Mouse (Mus musculus) urinary bladder, postnatal 25 days (tissue): ENCODE data around the gene Kcns1.

Experiments
- DNase-seq: peaks from one replicate; pipeline ENCODE4 v3.0.0; 2022; ENCODE audit warnings: low spot score

Gene Kcns1

DNA sequence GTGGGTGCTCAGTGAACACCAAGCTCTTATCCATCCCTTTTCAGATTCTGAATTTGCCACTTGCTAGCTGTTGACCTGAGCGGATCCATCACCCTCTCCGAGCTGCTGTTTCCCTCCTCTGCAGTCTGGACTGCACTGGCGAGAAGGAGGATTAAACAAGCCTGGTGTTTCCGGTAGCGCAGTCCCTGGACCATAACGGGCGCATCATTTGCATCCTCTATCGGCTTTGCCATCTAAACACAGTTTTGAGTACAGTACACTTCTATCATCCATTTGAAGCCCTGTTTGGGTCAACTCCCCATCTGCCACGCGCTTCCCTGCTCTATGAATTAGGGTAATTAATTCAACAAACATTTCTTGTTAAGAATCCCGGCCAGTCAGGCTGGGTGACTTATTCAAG, 587 bp downstream of the Kcns1 start:
- DNase-seq = no peak

DNA sequence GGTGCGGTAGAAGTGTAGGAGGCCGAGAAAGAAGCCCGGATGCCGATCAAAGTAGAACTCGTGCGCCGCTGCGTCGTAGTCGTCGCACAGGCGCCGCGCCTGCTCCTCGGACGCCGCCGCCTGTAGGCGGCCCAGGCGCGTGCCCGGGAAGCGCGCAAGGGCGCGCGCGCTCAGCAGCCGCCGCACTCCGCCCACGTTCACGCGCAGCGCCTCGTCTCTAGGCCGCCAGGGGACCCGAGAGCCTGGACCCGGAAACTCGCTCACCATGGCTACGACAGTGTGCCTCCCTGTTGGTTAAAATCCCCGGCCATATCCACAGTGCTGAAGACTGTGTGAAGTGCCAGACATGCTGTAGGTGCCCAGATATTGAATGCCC, 2.4 kb downstream of the Kcns1 start:
- no peak for DNase-seq

DNA sequence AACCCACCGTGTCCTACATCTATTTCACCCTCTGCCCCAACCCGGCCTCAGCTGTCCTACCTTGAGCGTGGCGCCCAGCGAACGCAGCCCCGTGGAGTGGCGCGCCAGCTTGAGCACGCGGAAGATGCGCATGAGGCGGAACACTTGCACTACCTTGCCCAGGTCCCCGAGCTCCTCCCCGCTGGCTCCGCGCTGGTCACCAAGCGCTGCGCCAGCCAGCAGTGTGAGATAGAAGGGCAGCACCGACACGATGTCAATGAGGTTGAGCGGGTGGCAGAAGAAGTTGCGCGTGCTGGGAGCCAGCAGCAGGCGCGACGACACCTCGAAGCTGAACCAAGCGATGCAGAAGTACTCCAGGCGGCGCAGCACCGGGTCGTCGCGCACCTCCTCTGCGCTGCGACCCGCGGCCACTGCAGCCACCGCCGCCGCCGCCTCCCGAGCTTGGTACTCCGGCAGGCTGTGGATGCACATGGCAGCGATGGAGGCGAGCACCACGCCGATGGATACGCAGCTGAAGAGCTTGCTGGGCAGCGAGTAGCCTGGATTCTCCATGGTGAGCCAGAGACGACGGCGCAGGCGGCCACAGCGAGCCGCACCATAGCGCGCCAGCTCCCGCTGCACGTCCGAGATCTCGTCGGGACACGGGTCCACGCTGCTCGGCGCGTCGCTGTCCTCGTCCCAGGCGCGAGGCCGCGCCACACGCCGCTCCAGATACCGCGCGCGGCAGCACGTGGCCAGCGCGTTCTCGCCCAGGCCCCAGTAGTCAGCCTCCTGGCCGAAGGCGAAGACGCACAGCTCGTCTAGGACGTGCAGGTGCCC, 3.0 kb downstream of the Kcns1 start:
- DNase-seq = no peak

DNA sequence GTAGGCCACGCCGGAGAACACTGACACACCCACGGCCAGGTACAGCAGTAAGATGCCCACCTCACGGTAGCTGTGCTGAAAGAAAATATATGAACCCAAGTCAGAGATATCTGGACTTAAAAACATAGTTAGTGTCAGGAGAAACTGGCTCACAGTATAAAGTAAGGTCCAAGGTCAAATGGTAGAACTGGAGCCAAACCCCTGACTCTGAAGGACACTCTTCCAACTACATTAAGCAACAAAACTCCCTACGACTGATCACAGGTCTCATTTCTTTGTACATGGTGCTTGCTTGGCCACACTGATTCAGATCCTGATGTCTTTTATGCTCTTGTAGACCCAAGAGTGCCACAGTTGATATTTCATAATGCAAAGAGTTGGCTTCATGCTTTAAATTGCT, 6.0 kb downstream of the Kcns1 start:
- no peak for DNase-seq

DNA sequence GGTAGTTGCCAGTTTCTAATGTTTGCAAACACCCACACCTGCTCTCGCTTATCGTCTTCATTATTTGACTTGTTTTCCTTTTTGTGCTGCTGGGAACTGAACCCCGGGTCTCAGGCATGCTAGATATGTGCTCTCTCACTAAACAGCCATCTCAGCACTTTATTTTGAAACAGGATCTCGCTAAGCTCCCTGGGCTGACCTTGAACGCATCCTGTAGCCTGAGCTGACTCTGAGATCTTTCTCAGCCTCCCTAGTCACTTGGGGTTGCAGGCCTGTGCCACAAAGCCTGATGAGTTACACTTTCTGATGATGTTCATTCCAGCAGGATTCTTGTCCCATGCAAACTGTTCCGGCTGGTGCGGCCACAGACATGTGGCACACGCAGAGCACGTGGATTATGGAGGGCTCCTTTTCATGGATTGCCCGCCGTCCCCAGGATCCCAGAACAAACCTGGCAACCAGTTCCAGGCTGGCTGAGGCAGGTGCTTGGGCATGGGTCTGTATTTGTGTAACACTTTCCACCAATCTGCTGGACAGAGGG, 9.3 kb downstream of the Kcns1 start:
- no peak for DNase-seq

DNA sequence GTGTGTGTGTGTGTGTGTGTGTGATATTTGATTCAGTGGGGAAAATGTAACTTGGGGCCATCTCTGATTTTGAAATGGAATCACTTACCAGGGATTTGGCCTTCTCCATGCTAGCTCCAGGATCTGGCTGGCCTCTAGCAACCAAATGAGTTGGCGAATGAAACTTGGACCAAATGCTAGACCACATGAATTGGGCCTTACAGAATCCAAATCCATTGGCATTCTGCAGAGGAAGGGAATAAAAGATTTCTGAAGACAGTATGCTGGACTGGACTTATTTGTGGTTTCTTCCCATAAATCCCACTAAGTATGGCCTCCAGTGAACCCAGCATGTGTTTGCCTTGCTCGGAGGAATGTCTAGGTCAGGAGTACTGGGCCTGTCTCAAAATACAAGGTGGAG, 12.1 kb downstream of the Kcns1 start:
- no peak for DNase-seq

DNA sequence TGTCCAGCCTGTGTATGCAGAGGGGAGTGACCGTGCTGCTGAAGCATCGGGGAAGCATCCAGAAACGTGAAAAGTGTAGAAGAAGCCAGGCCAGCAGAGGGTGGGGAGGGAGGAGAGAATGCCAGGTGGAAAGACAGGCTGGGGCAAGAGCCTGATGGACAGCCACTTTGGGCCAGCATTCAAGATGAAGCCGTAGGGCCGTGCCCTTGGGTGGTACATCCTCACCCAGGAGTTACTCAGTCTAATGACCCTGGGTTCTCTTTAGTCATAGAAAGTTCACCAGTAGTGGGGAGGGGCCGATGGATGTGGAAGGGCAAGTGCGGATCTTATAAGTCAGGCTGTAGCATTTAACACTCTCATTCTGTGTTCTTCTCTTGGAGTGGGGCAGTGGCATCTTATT, 14.8 kb downstream of the Kcns1 start:
- DNase-seq = no peak

DNA sequence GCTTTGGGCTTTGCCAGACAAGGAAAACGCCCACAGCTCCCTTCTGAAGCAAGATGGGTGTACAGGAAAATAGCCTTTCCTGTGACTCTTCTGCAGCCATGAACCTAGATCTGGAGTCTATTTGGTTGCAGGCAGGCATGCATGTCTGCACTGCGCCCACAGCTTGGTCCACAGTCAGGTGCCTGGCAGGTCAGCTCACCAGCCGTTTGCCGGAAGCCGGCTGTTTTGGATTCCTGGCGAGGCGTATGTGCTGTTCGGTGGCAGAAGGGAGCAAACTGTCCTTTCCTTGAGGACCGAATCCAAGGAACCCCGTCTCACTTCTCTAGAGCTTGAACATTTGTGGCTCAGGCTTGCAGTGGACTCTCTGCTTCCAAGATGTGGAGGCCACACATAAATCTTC, 16.9 kb downstream of the Kcns1 start:
- DNase-seq = no peak

DNA sequence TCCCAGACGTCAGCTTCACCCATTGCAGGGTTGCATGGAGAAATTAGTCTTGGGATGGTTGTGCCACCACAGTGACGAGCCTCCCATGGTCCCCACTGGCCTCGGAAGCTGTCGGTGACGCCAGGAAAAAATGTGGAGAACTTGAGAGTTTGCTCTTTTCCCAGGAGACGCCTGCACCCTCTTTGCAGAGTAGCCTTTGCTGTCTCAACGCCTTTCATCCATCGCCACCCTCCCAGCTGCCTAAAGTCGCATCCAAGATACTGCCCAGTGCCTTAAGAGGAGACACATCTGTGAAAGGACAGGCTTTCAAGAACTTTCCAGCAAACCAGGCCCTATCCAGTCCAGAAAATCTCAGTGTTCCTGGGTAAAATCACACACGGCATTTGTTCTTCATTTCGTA, 18.6 kb downstream of the Kcns1 start:
- no peak for DNase-seq

DNA sequence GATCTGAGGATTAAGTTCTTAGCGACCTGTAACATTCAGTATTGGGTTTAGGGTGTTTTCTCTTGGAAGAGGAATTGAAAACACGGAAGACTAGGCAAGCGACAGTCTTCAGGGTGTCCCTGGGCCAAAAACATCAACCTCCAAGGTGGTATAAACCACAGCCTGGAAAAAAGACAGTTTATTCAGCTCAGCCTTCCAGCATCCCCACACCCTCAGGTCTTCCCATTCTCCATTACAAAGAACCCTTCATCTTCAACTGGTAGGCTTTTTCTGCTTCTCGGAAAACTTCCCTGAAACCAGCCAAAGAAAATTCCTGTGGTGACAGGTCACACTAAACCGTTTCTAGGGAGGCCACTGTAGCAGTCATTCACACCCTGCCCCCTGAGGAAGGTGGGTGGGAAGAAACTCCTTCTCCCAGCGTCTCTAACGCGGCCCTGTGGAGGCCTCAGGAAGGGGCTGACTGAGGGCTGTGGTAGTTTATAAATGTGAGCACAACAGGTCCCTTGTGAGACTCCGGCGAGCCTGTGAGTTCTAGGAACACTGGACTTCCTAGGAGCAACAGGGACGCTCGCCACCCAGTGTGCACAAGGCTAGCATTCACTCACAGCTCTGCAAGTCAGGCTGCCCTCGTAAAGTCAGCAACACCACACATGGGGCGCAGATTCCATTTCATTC, 20.7 kb downstream of the Kcns1 start:
- no peak for DNase-seq

DNA sequence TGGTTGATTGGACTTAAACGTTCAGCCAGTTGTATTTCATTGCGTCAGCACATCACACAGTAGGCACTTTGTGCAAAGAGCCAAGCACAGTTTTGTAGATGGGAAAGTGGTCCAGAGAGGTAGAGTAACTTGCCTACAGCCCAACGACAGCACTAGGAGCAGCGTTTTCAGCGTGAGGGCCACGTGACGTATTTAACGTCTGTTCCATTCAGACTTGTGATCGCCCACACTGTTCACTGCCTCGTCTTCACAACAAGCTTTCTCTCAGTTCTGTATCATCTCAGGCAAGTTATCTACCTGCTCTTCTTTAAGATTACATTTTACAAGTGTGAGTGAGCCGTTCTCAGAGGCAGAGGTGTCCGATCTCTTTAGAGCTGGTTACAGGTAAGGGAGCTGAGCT, 24.4 kb downstream of the Kcns1 start:
- no peak for DNase-seq

DNA sequence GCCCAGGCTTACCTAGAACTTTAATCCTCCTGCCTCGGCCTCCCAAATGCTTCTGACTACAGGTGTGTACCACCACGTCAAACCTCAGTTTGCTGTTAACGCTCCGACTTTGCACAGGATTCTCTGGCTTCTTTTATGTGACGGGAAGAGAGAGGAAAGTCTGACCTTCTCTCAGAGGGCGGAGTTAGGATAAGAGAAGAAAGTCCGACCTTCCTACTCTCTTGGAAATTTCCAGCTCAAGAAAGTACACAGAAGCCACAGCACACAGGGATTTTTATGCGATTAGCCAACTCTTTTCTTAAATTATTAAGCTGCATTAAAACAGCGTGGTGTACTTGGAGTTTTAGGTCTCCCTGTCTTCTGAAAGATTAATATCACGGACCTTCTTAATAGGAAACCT, 26.4 kb downstream of the Kcns1 start:
- DNase-seq = no peak

DNA sequence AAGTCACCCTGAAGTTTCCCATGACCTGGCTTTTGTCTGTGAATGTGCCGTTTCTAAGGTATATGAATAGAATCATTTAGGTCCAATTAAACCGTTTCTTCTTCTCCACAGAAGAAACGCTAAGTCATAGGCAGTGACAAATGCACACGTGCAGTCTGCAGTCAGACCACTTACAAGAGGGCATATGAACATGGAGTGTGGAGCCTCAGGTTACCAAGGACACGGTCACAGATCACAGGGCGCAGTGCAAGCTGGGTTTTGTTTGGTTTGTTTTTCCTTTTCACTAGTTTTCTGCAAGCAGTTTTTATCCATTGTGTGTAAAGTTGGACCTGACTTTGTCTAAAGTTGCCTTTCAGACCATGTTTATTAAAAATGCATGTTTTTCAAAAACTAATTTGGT, 26.9 kb downstream of the Kcns1 start:
- no peak for DNase-seq

DNA sequence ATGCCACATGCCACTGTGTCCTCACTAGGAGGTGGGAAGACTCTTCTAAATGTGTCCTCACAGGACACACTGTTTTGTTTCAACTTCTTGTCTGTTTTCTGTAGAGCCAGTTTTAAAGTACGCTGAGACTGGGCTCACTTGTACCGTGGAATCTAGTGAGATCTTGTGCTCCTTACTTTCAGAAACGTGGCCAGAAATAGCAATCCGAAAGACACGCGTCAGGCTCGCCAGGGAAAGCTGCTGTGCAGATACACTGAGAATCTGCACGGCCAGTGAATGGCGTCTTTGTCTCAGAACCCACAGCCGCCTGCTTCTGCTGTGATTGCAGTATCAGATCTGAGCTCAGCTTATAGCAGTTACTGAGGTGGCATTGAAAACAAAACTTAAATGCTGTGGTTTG, 28.9 kb downstream of the Kcns1 start:
- DNase-seq = no peak

DNA sequence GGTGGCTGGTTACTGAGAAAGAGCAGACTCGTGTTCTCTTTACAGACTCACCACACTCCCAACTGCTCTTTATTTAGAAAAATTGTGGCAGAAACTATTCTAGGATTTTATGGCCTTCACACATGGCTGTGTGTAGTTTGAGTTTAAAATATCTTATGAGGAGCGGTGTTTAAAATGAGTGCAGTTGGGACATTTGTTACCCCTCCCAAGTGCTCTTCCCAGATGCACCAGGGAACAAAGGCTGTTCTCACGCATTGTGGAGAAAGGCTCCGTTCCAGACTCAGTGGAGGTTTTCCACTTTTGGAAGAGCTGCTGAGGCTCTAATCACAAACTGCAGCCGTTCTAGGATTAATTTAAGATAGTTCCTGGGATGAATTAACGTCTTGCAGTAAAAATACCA, 33.2 kb downstream of the Kcns1 start:
- DNase-seq = no peak

DNA sequence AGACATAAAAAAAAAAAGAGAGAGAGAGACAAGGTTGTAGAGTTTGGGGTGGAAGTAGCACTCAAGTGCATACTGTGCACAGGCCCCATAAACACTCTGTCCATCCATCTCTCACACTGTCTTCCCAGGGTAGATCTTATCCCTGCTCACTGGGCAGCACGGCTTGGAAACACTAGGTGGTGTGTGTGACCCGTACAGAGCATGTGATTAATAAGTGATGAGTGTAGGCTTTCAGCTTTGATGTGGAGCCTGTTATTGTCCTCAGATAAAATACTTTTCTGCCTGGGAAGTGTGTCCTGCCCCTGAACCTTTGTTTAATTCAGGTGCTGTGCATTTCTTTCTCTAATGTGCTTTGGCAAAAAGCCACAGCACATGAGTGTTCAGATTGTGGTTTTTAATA, 34.5 kb downstream of the Kcns1 start:
- no peak for DNase-seq

DNA sequence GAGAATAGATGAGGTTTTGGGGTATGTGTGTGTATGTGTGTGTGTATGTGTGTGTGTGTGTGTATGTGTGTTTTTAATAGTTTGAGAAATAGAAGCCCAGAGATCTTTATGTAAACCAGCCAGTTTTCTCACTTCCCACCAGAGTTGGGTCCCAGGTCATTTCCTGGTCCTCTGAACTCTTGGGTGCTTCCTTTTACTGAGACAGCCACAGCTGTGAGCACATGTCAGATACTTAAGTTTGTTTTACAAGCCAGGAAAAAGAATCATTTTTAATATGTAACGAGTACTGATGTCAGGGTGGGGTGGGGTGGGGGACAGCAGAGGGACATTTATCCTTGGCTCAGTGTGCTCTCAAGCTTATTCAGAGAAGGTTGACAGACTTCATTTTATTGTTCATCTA, 35.5 kb downstream of the Kcns1 start:
- no peak for DNase-seq

DNA sequence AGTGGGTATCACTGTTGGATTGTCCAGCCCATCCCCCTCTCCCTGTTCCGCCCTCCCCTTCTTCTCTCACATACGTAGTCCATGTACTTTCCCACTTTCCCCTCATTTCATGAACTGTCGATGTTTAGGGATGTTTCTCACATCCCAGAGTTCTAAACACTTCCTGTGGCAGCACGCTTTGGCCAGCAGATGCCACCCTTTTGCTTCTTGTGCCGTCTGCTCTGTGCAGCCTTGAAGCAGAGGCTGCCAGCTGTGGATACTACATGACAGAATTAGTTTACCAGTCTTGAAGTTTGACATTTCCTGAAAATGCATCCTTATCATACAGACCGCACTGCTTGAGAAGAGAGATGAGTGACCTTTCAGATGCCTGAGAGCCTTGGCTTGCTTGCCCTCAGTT, 36.4 kb downstream of the Kcns1 start:
- DNase-seq = no peak

DNA sequence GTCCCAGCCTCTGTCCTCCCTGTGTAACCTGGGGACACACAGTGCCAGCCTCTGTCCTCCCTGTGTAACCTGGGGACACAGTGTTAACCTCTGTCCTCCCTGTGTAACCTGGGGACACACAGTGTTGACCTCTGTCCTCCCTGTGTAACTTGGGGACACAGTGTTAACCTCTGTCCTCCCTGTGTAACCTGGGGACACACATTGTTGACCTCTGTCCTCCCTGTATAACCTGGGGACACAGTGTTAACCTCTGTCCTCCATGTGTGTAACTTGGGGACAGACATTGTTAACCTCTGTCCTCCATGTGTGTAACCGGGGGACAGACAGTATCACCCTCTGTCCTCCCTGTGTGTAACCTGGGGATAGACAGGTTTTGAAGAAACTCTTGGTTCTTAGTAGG, 39.3 kb downstream of the Kcns1 start:
- no peak for DNase-seq

DNA sequence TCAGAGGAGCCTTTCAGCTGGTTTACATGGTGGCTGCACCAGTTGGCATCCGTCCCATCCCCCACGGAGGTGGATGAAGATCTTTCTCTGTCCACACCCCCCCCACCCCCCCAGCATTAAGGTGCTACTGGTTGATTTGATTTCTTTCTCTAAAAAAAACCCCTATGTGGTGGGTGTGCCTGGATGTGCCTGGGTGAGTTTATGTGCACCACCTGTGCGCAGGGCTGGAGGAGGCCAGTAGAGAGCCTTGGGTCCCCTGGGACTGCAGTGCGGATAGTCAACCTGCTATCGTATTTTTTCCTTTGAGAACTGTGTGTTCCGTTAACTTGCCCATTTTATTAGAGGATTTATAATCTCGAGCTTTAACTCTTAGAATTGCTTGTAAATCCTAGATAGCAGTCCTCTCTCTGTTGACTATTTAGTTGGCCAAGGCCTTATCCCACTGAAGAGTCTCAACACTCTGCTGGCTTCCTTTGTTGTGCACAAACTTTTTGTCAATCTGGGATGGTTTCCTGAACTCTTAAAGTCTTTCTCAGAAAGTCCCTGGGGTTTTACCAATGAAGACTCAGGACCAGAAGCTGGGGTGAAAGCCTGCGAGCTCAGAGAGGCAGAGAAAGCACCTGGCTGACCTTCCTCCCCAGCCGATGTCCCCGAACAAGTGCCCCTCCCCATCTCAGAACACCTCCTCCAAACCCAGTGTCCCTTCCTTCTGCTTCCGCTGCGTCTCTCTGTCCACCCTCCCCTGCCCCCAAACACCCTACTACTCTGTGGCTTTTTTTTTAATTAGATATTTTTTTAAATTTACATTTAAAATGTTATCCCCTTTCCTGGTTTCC, 42.1 kb downstream of the Kcns1 start:
- no peak for DNase-seq

DNA sequence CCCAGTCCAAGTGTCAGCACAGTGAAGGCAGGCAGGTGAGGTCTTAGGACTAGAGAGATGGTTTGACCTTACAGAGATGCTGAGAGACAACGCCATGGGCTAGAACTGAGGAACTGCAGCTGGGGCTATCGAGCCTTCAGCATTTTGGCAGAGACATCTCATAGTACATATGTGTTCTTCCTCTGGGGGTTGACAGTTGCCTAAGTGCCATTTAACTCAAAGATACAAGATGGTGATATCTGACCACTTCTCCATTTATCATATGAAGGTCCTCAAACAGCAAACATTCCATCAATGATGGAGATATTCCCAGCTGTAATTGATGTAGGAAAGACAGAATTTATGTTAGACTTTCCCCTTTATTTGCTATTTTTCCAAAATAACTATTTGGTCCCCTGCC, 43.6 kb downstream of the Kcns1 start:
- DNase-seq = no peak

DNA sequence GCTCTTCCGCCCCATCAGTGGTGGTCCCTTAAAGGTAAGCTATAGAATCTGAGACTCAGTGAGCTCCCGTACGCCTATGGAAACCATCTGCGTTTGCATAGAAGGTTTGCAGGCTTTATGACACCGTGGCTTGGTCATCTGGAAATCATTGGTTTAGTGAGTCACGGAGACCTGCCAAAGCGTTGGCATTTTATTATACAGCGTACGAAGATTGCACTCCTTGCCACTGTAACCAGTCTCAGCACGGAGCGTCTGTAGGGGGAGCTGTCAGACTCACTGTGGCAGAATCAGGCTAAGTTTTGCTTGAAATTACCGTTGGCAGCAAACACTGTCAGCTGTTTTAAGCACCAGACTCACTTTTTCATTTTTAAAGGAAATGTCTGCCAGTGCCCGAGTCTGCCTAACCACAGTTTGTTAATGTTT, 44.4 kb downstream of the Kcns1 start:
- DNase-seq = no peak
